Mouse (Mus musculus): ENCODE measurements around the gene Fcho2.

Fcho2 gene

DNA sequence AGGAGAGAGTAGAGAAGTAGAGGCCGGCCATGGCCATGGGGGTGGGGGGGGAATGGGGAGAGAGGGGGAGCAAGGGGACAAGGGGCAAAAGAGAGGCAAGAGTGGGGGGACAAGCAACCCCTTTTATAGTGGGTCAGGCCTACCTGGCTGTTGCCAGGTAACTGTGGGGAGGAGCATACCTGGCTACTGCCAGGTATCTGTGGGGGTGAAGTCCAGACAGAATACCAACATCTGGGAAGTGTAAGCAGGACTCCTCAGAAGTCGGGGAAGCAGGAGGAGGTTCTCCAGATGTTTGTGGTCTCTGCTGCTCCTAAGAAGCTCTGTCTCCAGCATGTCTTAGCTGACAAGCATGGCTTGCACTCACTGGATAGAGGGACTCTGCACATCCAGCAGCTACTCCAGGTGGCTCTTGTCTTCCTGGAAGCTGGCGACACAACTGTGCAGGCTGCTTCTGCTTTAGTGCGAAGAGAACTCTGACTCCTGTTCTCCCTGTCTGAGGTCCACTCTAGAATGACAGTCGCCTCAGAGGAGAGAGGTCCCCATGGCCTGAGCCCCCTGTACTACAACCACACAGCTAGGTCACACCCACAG, 134.7 kb downstream of the Fcho2 start:
- DNase-seq (ENCODE audit: extremely low spot score, low spot score) = no peak

- DNase-seq (ENCODE audit: extremely low spot score, low spot score) = no peak
Measured at GRCm38 (mm10) chr13:98679631-98680041, 135.6 kb downstream of the Fcho2 start.

DNA sequence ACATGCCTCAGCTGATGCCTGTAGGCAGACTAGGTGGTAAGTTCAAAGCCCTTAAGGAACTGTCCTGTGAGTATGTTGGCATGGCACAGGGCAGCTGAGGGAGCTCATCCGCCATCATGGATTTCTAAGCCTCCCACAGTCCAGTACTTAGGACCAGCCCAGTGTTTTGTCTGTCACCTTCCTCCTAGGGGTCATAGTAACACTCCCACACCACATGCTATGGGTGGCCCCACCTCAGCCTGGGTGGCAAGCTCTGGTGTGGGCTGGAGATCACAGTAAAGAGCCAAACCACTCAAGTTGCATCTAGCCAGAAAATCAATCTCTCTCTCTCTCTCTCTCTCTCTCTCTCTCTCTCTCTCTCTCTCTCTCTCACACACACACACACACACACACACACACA, 136.0 kb downstream of the Fcho2 start:
- DNase-seq (ENCODE audit: extremely low spot score, low spot score) = no peak

GRCm38 (mm10) chr13:98673922-98674321, 141.3 kb downstream of the Fcho2 start:
- no peak for DNase-seq (ENCODE audit: extremely low spot score, low spot score)

Measured in neural tube, embryonic 10.5 days (tissue).